Mouse (Mus musculus) heart, embryonic 12.5 days (tissue): ENCODE measurements around the gene Zxdb. TPM values are rescaled to one million over a fixed set of nuclear protein-coding genes. Genes with fewer than 3 reads are reported as not detected.
"Not testable (repeated sequence)": the region's sequence is repeated elsewhere in the genome, so short reads cannot be mapped to it uniquely, and the experiment has no call there.

ENCODE experiments used
- ATAC-seq: fragments of 200-750 bp; cut with Nextera tagmentation; 2 replicates; pipeline ENCODE4 v1.8.0; 2017; ENCODE audit warnings: moderate TSS enrichment, moderate library complexity; ENCODE audit not compliant: insufficient number of reproducible peaks, low FRiP score
- H3K27ac ChIP-seq: fragments of 300-500 bp; sonication (generic); 2 replicates; pipeline ENCODE4 v1.5.1; 2016; ENCODE audit warnings: mild to moderate bottlenecking, moderate library complexity; ENCODE audit not compliant: poor library complexity, severe bottlenecking
- H3K27me3 ChIP-seq: fragments of 300-500 bp; sonication (generic); replicated peaks from 2 replicates; pipeline ENCODE4 v1.6.1; 2016; ENCODE audit warnings: mild to moderate bottlenecking, moderate library complexity
- H3K36me3 ChIP-seq: fragments of 300-500 bp; sonication (generic); 2 replicates; pipeline ENCODE4 v1.6.1; 2016; ENCODE audit warnings: mild to moderate bottlenecking, moderate library complexity
- H3K4me1 ChIP-seq: fragments of 300-500 bp; sonication (generic); replicated peaks from 2 replicates; pipeline ENCODE4 v1.6.1; 2016; ENCODE audit warnings: mild to moderate bottlenecking
- H3K4me2 ChIP-seq: fragments of 300-500 bp; sonication (generic); 2 replicates; pipeline ENCODE4 v1.6.1; 2016; ENCODE audit warnings: mild to moderate bottlenecking, moderate library complexity
- H3K4me3 ChIP-seq: fragments of 300-500 bp; sonication (generic); 2 replicates; pipeline ENCODE4 v1.5.1; 2016; ENCODE audit warnings: mild to moderate bottlenecking
- H3K9ac ChIP-seq: fragments of 300-500 bp; sonication (generic); 2 replicates; pipeline ENCODE4 v1.6.1; 2016; ENCODE audit warnings: mild to moderate bottlenecking, moderate library complexity
- H3K9me3 ChIP-seq: fragments of 300-500 bp; sonication (generic); replicated peaks from 2 replicates; pipeline ENCODE4 v1.6.1; 2016; ENCODE audit warnings: mild to moderate bottlenecking, moderate library complexity
- WGBS: fragments of 180-500 bp; shearing (Covaris S2); methylation state at CpG from one replicate; pipeline ENCODE4 v1.1.7; 2016; 5-methylcytosine and 5-hydroxymethylcytosine counted together
- polyA plus RNA-seq: library from polyadenylated mRNA; unstranded; fragments of >200 nt; fragmentation: Nextera tagmentation; extraction: Ambion mirVana; gene quantifications from 2 replicates; pipeline ENCODE4 v1.2.1, GENCODE M21; 2016

Gene Zxdb
- 1.1 and 1.2 TPM in 2 replicates for polyA plus RNA-seq

- H3K9me3 ChIP-seq, H3K4me1 ChIP-seq, H3K36me3 ChIP-seq, H3K27ac ChIP-seq, H3K27me3 ChIP-seq, H3K9ac ChIP-seq: not testable (repeated sequence)
- Histone ChIP-seq H3K4me2 (0 out of 2 replicates have a peak within 1 kb of the TSS, but pooled peaks have one; percentile 36), H3K4me3 (peak within 1 kb of the TSS; percentile 40)
- ATAC-seq = peak; percentile 49
- WGBS = no CpG with 5 or more reads among the region's 60 CpGs
Observed at GRCm38 (mm10) chrX:94724192-94724971, at the start of gene Zxdb. TSS of gene Zxdb (plus strand) at chrX:94724569.

GRCm38 (mm10) chrX:94674977-94675376 lies 49.4 kb upstream of the Zxdb start:
- H3K36me3 ChIP-seq = no peaks in the 10 kb centered on the region
- no peak overlapping the region for H3K4me2 ChIP-seq
- H3K9me3 ChIP-seq = no peaks in the 10 kb centered on the region
- WGBS = 47% methylated on average over 4 of the region's 4 CpGs
- no peak overlapping the region for H3K27ac ChIP-seq
- ATAC-seq = no peak
- H3K4me1 ChIP-seq = no peaks in the 10 kb centered on the region
- H3K4me3 ChIP-seq = no peak overlapping the region
- H3K27me3 ChIP-seq = no peaks in the 10 kb centered on the region
- H3K9ac ChIP-seq = no peak overlapping the region

GRCm38 (mm10) chrX:94681581-94681980 lies 42.8 kb upstream of the Zxdb start:
- H3K9ac ChIP-seq, H3K4me1 ChIP-seq, H3K27me3 ChIP-seq, H3K36me3 ChIP-seq, H3K9me3 ChIP-seq, H3K4me3 ChIP-seq, ATAC-seq, H3K27ac ChIP-seq, H3K4me2 ChIP-seq: not testable (repeated sequence)
- WGBS = no CpG with 5 or more reads among the region's 2 CpGs

- H3K27ac ChIP-seq, ATAC-seq, H3K9me3 ChIP-seq, H3K9ac ChIP-seq, H3K4me2 ChIP-seq, H3K4me1 ChIP-seq, H3K27me3 ChIP-seq, H3K4me3 ChIP-seq, H3K36me3 ChIP-seq: not testable (repeated sequence)
- 81% methylated on average over 5 of the region's 5 CpGs for WGBS
Observed at GRCm38 (mm10) chrX:94689593-94689992, 34.8 kb upstream of the Zxdb start.

- not testable (repeated sequence) for H3K4me3 ChIP-seq, H3K27me3 ChIP-seq, H3K4me2 ChIP-seq, H3K27ac ChIP-seq, H3K4me1 ChIP-seq, H3K9me3 ChIP-seq, H3K9ac ChIP-seq, ATAC-seq, H3K36me3 ChIP-seq
- WGBS = 79% methylated on average over 7 of the region's 7 CpGs
Observed at GRCm38 (mm10) chrX:94706676-94707075, 17.7 kb upstream of the Zxdb start.

- ATAC-seq = not testable (repeated sequence)
- no CpG with 5 or more reads among the region's 3 CpGs for WGBS
Observed at GRCm38 (mm10) chrX:94709752-94710151, 14.6 kb upstream of the Zxdb start.

GRCm38 (mm10) chrX:94724972-94725569 lies 702 bp downstream of the Zxdb start:
- peak; percentile 75 for ATAC-seq
- H3K4me2 ChIP-seq = 0 out of 2 replicates have a peak overlapping the region, but pooled peaks have one; percentile 36
- H3K4me3 ChIP-seq = peak overlapping the region; percentile 40
- not testable (repeated sequence) for H3K36me3 ChIP-seq, H3K27ac ChIP-seq, H3K9ac ChIP-seq, H3K9me3 ChIP-seq, H3K27me3 ChIP-seq, H3K4me1 ChIP-seq
- 48% methylated on average over 33 of the region's 102 CpGs for WGBS

More at GRCm38 (mm10) chrX:94709752-94710151, 14.6 kb upstream of the Zxdb start:
- H3K9me3 ChIP-seq, H3K4me3 ChIP-seq, H3K27me3 ChIP-seq, H3K9ac ChIP-seq, H3K27ac ChIP-seq, H3K36me3 ChIP-seq, H3K4me2 ChIP-seq, H3K4me1 ChIP-seq: not testable (repeated sequence)

- ATAC-seq = 0 out of 2 replicates have a peak, but pooled peaks have one; percentile 34
- no CpG with 5 or more reads among the region's 41 CpGs for WGBS
- not testable (repeated sequence) for H3K4me2 ChIP-seq, H3K27me3 ChIP-seq, H3K9ac ChIP-seq, H3K9me3 ChIP-seq, H3K36me3 ChIP-seq, H3K27ac ChIP-seq, H3K4me1 ChIP-seq, H3K4me3 ChIP-seq
Observed at GRCm38 (mm10) chrX:94725627-94726083, 1.3 kb downstream of the Zxdb start.

GRCm38 (mm10) chrX:94731596-94731995 lies 7.2 kb downstream of the Zxdb start:
- Histone ChIP-seq H3K9me3 (no peaks in the 10 kb centered on the region), H3K9ac (no peak overlapping the region), H3K4me2 (no peak overlapping the region), H3K27me3 (no peaks in the 10 kb centered on the region), H3K36me3 (no peaks in the 10 kb centered on the region), H3K27ac (no peak overlapping the region), H3K4me3 (no peak overlapping the region), H3K4me1 (no peaks in the 10 kb centered on the region)
- no peak for ATAC-seq

GRCm38 (mm10) chrX:94753733-94754132 lies 29.4 kb downstream of the Zxdb start:
- H3K9ac ChIP-seq = no peak overlapping the region
- H3K9me3 ChIP-seq = no peaks in the 10 kb centered on the region
- no peak overlapping the region for H3K4me3 ChIP-seq
- H3K27me3 ChIP-seq = no peaks in the 10 kb centered on the region
- ATAC-seq = no peak
- H3K27ac ChIP-seq = no peak overlapping the region
- WGBS = 81% methylated on average over 5 of the region's 5 CpGs
- H3K4me2 ChIP-seq = no peak overlapping the region
- no peaks in the 10 kb centered on the region for H3K4me1 ChIP-seq
- no peaks in the 10 kb centered on the region for H3K36me3 ChIP-seq

- ATAC-seq = no peak
- Histone ChIP-seq H3K4me2 (no peak overlapping the region), H3K9ac (no peak overlapping the region), H3K4me1 (no peaks in the 10 kb centered on the region), H3K4me3 (no peak overlapping the region), H3K27me3 (no peaks in the 10 kb centered on the region), H3K9me3 (no peaks in the 10 kb centered on the region), H3K36me3 (no peaks in the 10 kb centered on the region), H3K27ac (no peak overlapping the region)
- WGBS = 38% methylated on average over 1 of the region's 1 CpGs
Observed at GRCm38 (mm10) chrX:94759959-94760358, 35.6 kb downstream of the Zxdb start.
